Mouse (Mus musculus): ENCODE results near the gene 1700023F06Rik.

DNA sequence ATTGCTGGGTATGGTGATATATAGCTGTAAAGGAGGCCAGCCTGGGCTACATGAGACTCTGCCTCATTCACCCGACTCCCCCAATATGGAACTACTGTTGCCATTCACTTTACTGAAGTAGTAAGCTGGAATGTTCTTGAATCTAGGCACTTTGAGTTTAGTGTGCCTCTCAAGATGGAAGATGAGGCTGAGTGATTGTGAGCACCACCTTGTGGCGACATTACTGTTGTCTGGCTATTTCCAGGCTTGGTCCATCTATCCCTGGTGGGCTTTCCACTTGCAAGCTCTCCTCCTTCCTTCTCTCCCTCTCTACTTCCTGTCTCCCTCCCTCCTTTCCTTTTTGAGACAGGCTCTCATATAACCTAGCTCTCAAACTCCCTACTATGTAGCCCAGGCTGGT, 23.5 kb downstream of the 1700023F06Rik start:
- TF ChIP-seq IRF4 (IDR thresholded peaks at IDR 0.05; ENCODE audit: low read depth, low read length) (0 out of 2 replicates have a peak, but pooled peaks have one; percentile 21), MAX (IDR thresholded peaks at IDR 0.05; ENCODE audit: low read length) (no peak), ELF1 (IDR thresholded peaks at IDR 0.05; ENCODE audit: low read depth, low read length) (no peak), EP300 (IDR thresholded peaks at IDR 0.05; ENCODE audit: low read length) (no peak), CHD2 (IDR thresholded peaks at IDR 0.05; ENCODE audit: low read length) (no peak)

Data from CH12.LX (cell line).